Mouse (Mus musculus) R1 (cell line): ENCODE measurements at regions not wholly inside any gene's neighbourhood (a gene's known extent, or its start where the extent isn't known, plus 50 kb on each side); places are given as distances from the start of the nearest gene placed in this dataset.

ENCODE experiments used
- DNase-seq: peaks from one replicate; pipeline ENCODE4 v3.0.0-alpha.2; 2018; ENCODE audit warnings: low read depth, low spot score

GRCm38 (mm10) chr13:39774554-39774953 is 586.7 kb downstream of the Ofcc1 start:
- DNase-seq = no peak

- no peak for DNase-seq
Measured at GRCm38 (mm10) chr13:39774111-39774510, 587.1 kb downstream of the Ofcc1 start.

- DNase-seq = no peak
Measured at GRCm38 (mm10) chr13:39769228-39769627, 592.0 kb downstream of the Ofcc1 start.

GRCm38 (mm10) chr13:39766897-39767296 is 594.4 kb downstream of the Ofcc1 start:
- DNase-seq = no peak
